Mouse (Mus musculus) T-cell, adult 66 days (primary cell): ENCODE results near the gene Myo1a. TPM values are rescaled to one million over a fixed set of nuclear protein-coding genes. Genes with fewer than 3 reads are reported as not detected.

Experiments
- total RNA-seq, 2 experiments: library from RNA; stranded (reverse); gene quantifications; 3 replicates in 1 of 2; 4 replicates in 1 of 2; pipeline ENCODE4 v1.2.4; 2023

Gene Myo1a
- under 1 TPM; 0.15 to 0.73 TPM for total RNA-seq

DNA sequence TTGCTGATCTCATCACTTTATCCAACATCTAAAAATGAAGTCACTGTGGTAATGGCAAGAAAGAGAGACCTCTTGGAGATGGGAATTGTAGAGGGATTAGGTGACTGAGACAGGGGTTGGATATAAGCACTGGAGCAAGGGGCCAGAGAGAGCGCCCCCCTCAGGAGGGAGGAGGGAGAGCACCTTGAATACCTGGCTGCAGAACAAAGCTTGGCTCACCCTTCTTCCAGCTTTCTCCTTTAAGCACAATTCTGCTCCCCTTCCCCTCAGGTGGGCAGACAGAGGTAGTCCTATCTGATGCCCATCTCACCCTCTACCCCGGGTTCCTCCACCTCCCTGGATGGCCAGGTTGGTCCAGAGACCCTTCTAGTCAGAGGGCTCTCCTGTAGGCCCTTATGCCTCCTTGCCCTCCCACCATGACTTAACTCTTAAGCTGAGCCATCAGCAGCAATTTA lies at the start of gene Myo1a:
Gene Myo1a (plus strand): TSS at position 405 of the 455 bp plus-strand sequence.

DNA sequence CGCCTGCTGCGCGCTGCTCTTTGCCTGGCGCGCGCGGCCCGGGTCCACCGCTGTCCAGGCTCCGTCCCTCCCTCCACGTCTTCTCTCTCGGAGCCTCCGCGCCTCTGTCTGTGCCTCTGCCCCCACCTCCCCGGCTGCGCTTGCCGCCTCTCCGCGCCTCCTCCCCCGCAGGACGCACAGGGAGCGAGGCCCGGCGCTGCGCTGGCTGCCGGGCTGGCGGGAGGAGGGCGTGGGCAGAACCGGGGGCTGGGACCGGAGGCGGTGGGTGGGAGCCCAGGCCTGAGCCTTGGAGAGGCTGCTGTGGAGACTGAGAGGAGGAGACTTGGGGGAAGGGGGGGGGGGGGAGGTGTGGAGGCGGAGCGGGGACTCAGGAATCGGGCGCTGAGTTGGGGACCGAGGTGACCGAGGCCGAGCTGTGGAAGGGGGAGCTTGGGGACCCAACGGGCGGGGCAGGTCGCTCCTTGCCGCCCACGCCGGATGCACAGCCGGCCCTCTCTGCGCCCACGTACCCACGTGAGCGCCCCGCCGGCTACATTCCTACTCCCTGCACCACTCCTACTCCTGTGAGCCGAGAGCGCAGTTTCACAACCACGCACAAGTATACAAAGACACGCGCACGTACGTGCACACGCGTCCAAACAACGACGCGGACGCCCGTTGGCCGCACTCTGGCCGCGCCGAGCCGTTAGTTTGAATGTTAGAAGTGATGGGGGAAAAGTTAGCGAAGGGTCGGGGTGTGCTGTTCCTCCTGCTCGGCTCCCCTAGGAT lies 38.3 kb upstream of the Myo1a start, which contains the start of gene Nemp1:
Gene Nemp1 (plus strand): TSS at position 401 of the 768 bp plus-strand sequence.

DNA sequence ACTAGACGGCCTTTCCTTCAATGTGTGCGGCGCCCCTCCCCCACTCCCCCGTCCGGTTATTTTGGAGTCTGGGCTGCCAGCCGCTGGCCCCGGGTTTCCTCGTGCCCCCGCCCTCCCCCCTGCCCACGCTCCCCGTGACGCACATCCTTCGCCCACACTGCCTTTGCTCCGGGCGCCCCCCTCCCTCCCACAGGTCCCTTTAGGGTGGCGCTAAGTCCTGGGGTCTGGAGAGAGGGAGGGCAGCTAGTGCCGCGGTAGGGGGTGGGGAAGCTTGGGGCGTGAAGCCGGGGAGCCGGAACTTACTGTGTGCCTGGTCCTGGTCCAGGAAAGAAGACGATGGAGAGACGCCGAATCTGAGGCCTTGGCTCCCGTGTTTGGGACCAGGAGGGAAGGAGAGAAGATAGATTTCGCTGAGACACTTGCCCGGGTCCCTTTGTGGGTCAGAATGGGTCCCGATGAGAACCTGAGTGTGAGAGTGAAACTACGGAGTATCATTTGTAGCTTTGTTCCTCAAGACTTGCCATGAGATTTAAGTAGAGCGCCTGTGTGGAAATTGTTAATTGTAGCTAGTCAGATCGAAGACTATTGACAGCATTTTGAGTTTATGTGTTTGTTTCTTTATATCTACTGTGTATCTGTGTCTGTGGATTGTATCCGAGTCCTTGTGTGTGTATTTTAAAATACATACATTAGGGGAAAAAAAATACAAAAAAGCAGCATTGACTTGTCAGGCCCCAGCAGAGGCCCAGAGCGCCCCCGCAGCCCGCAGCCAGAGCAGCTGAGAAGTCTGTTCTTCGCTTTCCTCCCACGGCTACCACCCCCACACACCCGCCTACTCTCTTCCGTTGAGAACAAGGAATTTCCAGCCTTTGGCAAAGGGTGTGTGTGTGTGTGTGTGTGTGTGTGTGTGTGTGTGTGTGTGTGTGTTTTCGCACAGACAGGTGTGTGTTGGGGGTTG lies 36.6 kb upstream of the Myo1a start, which contains the start of gene Nab2:
Gene Nab2 (minus strand): TSS at position 476 of the 958 bp plus-strand sequence.

DNA sequence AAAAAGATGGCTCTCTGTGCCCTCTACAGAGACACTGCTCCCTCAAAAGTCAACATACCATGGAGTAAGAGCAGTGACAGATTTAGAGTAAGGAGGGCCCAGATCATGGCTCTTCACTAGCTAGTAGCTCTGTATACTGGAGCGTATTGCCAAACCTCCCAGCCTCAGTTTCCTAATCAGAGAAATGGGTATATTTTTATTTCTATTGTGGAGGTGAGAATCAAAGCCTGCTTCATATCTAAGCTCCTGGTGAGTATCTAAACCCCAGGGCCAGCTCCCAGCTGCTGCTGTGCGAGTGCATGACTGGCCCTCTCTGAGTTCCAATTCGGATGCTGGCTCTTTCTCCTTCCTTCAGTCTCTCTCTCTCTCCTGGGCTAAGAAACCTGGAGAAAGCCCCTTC lies 19.2 kb downstream of the Myo1a start, which contains the start of gene Tac2:
Gene Tac2 (plus strand): TSS at position 301 of the 400 bp plus-strand sequence.

DNA sequence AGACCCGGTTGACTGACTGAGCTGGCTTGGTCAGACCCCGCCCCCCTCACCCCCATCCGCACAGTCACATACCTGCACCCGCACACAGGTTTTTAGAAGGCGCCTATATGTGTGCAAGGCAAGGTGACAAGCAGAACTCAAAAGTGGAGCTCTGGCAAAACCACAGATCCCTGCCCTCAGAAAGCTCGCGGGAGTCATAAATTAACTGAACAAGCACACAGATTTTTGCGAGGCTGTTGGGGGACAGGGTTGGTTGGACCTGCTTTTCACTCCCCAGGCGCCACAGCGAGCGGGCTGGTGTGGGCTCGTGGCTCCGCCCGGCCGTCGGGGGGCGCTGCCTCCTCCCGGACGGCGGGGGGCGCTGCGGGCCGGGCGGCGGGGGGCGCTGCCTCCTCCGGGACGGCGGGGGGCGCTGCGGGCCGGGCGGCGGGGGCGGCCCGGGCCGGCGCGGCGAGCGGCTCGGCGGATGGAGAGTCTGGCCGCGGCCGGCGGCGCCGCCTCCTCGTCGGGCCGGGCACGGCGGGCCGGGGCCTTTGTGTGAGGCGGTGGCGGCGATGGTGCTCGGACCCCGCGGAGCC lies 34.2 kb downstream of the Myo1a start, which contains the start of gene Zbtb39:
Gene Zbtb39 (plus strand): TSS at position 456 of the 578 bp plus-strand sequence.

DNA sequence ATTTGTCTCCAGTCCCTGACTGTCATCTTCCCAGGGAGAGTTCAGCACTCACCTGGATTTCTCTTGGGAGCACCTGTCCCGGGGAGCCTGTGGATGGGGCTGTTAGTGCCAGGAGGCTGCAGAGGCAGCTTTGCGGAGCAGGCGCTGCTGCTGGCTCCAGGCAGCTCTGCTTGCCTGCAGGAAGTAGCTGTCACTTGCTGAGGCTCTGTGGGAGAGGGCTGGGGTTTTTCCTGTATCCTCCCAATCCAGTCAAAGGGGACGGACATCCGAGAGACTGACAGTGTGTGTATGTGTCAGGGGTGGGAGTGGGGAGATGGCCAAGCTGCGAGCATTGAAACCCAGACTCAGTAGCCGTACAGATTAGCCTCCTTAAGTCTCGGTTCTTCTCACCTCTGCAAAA lies 46.6 kb downstream of the Myo1a start, which contains the start of gene Gpr182:
Gene Gpr182 (minus strand): TSS at position 185 of the 400 bp plus-strand sequence.

DNA sequence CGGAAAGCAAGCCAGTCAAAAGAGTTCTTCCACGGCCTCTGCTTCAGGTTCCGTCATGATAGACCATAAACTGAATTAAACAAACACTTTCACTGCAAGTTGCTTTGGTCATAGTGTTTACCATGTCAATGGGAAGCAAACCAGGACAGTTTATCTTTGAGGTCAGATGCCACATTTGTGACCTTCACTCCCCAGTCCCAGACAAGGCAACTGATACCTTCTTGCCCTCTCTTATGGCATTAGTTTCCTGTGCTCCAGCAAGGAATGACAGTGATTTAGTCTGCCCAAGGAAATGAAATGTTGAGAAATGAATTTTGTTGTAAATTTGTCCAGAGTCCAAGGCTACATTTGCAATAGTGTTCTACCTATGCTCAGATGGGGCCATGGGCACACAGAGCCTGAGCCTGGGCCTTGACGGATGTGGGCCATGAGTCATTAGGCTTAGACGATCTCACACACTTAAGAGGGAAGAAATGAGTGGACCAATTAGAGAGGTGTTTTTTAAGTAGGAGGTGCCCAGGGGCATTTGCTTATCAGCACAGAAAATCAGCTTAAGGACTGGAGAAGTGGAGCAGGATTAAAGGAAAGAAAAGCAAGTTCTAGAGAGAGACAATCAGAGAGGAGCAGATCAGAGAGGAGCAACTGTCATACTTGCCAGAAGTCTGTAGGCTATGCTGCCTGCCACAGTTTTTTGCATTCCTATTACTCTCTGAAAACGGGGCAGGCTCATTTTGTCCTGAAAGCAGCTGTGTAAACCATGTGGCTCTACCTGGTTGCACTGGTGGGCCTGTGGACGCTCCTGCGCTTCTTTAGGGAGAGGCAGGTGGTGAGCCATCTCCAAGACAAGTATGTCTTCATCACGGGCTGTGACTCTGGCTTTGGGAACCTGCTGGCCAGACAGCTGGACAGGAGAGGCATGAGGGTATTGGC lies 54.5 kb downstream of the Myo1a start, which contains the start of the genes Rdh1 and Rdh16f1:
Gene Rdh1 (plus strand): TSS at position 541 of the 930 bp plus-strand sequence.
Gene Rdh16f1 (plus strand): TSS at position 607 of the 930 bp plus-strand sequence.

Other genes with a start within 250 kb of the Myo1a start
- 10 to 100 TPM in 1 of 2 experiments, 1 to 10 TPM in 1; 8.7 to 12.0 TPM for gene Stac3, start 203.5 kb upstream of the Myo1a start, total RNA-seq
- gene Ndufa4l2, start 190.2 kb upstream of the Myo1a start, total RNA-seq, result not detected
- 10 to 100 TPM; 95.6 to 98.7 TPM for gene Shmt2, start 182.7 kb upstream of the Myo1a start, total RNA-seq
- not detected for gene Nxph4, start 170.6 kb upstream of the Myo1a start, total RNA-seq
- 1 to 10 TPM; 5.4 to 6.5 TPM for gene Lrp1, start 84.0 kb upstream of the Myo1a start, total RNA-seq
- gene Stat6, start 62.2 kb upstream of the Myo1a start, total RNA-seq, result 100 to 1,000 TPM; 198 to 232 TPM
- 10 to 100 TPM in 1 of 2 experiments, 1 to 10 TPM in 1; 9.4 to 11.9 TPM for gene Nemp1, start 38.3 kb upstream of the Myo1a start, total RNA-seq
- gene Nab2, start 36.6 kb upstream of the Myo1a start, total RNA-seq, result 10 to 100 TPM; 37.4 to 53.9 TPM
- gene Tac2, start 19.3 kb downstream of the Myo1a start, total RNA-seq, result not detected
- gene Zbtb39, start 34.4 kb downstream of the Myo1a start, total RNA-seq, result 10 to 100 TPM; 11.5 to 14.0 TPM
- gene Gpr182, start 46.6 kb downstream of the Myo1a start, total RNA-seq, result under 1 TPM in 1 of 2 experiments, not detected in 1; 0.15 TPM
- gene Rdh1, start 54.6 kb downstream of the Myo1a start, total RNA-seq, result under 1 TPM; 0.17 to 0.36 TPM
- under 1 TPM in 1 of 2 experiments, not detected in 1; 0.82 TPM for gene Rdh16f1, start 54.6 kb downstream of the Myo1a start, total RNA-seq
- under 1 TPM in 1 of 2 experiments, not detected in 1; 0.47 TPM for gene Rdh9, start 71.2 kb downstream of the Myo1a start, total RNA-seq
- not detected for gene Rdh16, start 96.0 kb downstream of the Myo1a start, total RNA-seq
- not detected for gene Rdh19, start 144.8 kb downstream of the Myo1a start, total RNA-seq
- not detected for gene Rdh16f2, start 161.3 kb downstream of the Myo1a start, total RNA-seq
- gene Rdh7, start 183.6 kb downstream of the Myo1a start, total RNA-seq, result not detected
- gene Sdr9c7, start 193.3 kb downstream of the Myo1a start, total RNA-seq, result not detected